Mouse (Mus musculus): ENCODE measurements around the gene Intu.

Gene Intu

DNA sequence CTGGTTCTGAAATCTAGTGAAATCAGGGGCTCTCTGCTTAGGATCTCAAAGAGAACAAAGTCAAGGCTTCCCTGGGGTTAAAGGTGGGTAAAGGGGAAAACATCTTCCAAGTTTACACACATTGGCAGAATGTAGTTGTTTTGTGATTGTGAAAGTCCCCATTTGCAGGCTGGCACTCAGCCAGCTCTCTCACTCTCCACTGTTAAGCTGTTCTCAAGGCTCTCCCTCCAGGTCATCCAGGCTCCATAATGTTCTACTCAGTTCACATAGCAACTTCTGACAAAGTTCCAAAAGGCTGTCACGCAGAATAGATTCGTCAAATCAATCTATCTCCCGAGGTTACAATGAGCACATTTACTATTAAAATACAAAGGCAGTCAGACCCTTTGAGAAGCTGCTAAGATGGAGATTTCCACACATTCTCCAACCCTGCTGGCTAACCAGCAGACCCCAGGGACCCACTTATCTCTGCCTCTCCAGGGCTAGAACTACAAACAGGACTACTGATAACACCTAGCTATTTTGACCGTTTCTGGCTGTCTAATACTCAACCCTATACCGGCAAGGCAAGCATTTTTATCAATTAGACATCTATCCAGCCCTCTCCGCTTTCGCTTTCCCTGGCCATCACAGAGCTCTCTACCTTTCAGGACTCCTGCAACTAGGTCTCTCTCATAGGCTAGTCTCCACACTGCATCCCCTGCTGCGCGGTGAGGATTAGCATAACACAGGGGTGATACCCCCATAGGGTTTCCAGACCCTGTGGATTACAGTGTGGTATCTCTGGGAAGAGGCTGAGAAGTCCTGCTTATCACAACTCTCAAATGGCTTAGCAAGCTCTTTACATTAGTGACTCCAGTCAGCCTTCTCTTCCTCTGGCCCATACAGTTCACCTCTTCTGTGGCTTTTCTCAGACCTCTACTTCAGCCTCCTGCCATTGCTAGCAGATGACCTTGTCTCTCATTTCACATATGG lies 2.8 kb upstream of the Intu start:
- DNase-seq (ENCODE audit: low spot score) = no peak

DNA sequence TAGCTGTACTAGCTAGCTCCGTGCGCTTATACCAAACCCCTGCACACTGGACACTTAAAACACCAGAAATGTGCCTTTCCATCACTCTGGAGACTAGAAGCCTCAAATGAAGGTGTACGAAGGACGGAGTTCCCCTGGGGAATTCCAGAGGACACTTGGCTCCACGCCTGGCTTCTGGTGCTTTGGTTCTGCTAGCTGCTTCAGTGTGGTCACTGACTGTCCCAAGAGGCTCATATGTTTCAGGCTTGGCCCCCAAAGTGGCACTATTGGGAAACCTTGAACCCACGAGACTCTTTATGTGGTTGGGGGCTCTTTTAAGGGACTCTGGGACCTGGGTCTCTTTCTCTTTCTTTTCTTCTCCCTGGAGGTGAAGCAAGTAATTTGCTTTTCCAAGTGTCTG lies 2.1 kb upstream of the Intu start:
- no peak for DNase-seq (ENCODE audit: low spot score)

DNA sequence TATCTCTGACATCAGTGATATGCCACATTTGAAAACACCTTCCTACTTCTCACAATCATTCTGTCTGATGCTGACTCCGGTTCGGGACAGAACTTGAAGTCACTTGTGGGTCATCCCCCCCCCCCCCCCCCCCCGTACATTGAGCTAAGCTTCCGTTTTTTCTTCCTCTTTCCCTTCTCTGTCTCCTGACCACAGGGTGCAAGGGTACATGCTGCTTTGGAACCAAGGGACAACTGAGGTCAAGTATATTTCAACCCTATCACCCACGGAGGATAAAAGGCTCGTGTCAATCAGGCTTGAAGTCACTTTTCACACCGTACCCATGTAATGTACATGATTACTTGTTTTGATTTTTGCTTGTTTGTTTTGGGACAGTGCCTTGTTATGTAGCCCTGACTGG lies 241 bp upstream of the Intu start:
- DNase-seq (ENCODE audit: low spot score) = no peak

DNA sequence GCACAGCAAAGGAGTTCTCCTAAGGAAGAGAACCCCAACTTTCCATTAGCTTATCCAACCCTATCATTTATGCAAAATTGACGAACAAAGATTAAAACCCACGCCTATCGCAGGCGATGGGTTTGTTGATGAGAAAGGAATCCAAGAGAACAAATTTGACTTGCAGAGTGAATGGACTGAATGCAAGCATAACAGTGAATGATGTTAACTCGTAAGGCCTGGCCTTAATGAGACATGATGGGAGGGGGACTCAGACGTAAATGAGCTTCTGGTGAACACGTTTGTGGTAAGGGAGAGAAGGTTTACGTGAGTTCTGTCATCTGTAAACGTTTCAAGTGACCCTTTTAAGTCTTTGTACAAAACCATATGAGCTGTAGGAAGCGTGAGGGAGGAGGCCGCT lies 1.2 kb downstream of the Intu start:
- no peak for DNase-seq (ENCODE audit: low spot score)

DNA sequence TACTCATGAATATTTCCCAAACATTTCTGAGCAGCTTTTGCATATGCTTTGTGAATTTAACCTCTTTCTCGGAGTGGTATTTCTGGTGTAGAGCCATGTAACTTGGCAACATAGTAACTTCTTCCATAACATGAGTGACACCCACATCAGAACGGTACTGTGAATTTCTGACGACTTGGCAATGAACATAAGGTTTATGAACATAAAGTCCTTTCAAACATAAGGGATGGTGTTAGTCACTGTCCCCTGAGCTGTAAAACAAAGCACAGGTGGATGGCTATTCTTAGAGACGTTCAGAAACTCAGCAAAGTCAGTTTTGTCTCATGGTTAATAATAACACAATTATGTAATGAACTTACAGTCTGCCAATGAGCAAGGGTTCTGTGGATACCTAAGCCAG lies 3.1 kb downstream of the Intu start:
- DNase-seq (ENCODE audit: low spot score) = no peak

DNA sequence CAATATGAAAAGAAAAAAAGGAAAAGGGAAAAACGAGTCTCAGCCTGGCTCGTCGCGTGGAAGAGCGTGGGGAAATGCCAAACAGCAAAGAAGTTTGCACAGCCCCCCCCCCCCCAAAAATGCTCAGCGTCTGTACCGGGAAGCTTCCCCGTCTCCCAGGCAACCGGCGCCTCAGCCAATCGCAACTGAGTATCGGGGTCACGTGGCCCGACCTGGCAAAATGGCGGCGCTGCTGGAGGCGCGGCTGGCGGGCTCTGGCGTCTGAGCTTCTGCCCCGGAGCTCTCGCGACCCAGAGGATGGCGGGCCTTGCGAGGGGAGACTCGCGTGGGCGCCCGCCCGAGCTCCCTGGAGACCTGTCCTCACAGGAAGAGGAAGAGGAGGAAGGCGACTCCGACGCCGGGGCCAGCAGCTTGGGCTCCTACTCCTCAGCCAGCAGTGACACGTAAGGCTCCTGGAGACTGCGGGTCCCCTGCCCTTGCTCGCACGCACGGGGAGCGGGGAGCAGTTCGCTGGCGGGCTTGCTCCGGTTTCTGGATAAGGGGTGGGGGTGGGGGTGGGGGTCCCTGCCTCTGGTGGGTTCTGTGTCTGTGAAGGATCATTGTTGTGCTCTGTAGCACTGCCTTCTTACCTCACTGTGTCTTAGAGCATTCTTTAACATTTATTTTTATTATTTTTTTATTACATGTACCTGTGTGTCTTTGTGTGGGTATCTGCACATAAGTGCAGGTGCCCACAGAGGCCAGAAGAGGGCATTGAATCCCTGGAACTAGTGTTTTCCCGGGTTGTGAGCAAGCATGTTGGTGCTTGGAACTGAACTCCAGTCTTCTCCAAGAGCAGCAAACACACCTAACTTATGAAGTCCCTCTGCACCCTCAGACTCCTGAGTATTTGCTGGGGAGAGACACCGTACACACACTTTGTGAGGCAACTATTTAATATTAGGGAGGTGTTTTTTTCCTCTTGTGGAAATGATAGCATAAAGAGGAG lies 9.8 kb downstream of the Intu start:
- peak; percentile 88 for DNase-seq (ENCODE audit: low spot score)

DNA sequence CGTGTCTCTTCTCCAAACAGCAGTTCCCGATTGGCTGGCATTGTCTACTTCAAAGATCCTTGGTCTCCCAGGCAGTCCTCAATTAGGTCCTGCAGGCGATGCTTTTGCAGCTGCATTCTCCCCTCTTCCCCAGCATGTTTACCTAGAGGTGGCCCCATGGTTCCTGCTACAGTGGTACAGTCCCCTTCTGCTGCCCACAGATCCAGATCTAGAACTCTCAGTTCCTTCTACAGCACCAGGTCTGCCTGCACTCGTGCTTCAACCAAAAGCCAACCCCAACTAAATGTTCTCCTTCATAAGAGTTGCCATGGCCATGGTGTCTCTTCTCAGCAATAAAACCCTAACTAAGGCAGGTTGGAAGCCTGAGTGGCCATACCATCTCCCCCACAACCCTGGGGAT lies 15.5 kb downstream of the Intu start:
- DNase-seq (ENCODE audit: low spot score) = no peak

DNA sequence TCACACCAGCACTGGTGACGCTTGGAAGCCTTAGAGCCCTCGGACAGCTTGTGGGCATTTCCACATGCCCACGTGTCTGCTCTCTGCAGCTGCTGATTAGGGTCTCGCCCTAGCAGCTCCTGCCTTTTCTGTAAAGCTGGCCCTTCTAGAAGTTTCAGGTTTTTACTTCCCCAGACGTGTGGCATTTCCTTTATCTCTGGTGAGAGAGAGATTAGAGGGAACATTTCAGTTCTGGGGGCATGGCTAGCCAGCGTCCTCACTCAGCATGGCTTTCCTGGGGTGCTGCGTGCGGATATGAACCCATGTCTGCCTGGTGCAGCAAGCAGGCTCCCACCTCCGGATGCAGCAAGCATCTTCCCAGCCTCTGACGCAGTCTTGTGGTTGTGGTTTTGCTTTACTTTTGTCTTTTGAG lies 121.9 kb downstream of the Intu start:
- no peak for DNase-seq (ENCODE audit: low spot score)

DNA sequence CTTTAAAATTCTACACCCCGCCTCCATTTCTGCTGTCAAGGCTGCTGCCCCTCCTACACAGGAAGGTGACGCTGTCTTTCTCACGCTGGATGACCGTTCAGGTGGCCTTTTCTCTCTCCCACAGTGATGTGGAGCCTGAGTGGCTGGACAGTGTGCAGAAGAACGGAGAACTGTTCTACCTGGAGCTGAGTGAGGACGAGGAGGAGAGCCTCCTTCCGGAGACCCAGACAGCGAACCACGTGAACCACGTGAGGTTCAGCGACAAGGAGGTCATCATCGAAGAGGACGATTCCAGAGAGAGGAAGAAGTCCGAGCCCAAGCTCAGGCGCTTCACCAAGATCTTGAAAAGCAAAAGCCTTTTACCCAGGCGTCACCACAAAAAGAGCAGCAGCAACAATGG lies 122.5 kb downstream of the Intu start:
- DNase-seq (ENCODE audit: low spot score) = no peak

DNA sequence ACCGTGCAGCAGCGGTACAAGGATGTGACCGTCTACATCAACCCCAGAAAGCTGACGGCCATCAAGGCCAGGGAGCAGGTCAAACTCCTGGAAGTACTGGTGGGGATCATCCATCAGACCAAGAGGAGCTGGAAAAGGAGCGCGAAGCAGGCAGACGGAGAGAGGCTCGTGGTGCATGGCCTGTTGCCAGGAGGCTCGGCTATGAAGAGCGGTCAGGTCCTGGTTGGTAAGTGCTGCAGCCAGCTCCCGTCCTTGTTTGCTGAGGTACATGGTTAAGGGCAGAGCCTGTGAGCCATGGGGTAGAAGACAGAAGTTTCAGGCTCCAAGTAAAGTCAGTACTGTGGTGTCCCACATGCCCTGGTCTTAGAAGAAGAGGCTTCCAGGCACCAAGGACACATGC lies 122.9 kb downstream of the Intu start:
- no peak for DNase-seq (ENCODE audit: low spot score)

DNA sequence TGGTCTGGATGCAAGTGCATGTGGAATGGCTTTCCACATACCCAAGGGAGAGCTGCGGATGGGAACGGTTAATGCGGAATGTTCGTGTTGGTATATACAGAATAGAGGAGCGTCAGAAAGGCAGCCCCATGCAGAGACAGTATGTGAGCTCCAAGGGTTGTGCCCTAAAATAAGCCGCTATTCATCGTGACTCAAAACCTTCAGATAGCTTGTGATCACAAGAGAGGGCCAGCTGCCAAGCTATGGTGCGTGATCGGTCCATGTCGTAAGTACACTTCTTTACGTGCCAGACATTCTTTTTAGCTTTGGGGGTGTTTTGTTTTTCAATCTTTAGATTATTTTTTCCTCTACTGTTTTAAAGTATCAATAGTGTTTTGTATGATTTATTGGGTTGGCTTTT lies 124.5 kb downstream of the Intu start:
- no peak for DNase-seq (ENCODE audit: low spot score)

DNA sequence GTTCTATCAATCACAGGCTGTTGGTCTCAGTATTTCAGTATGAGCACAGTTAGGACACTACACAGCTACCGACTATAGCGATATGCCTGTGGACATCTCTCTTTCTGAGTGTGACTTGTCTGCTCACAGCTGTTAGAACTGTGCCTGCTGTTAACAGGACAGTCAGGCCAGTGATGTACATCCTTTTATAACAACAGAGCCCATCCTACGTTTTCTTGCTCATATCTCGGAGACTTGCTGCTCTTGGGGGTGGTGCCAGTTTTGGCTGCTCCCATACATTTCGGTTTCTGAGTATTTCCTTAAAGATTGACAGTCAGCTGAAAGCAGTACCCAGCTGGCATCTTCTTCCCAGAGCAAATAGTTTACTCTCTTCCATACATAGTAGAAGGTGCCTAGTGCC lies 125.3 kb downstream of the Intu start:
- no peak for DNase-seq (ENCODE audit: low spot score)

DNA sequence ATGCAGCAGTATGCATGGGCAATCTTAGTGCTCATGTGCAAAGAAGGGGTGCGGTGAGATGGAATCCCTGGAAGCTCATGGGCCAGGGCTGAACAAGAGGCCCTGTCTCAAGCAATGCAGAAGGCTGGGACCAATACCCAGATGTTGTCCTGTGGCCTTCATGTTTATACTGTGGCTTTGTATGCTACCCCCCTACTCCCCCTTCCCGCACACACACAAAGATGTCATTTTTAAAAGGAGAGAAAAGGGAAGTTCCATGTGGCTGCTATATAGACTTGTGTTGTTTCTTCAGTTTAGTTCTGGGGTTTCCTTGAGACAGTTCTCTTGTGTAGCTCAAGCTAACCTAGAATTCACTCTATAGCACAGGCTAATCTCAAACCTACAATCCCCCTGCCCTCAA lies 129.1 kb downstream of the Intu start:
- DNase-seq (ENCODE audit: low spot score) = no peak

DNA sequence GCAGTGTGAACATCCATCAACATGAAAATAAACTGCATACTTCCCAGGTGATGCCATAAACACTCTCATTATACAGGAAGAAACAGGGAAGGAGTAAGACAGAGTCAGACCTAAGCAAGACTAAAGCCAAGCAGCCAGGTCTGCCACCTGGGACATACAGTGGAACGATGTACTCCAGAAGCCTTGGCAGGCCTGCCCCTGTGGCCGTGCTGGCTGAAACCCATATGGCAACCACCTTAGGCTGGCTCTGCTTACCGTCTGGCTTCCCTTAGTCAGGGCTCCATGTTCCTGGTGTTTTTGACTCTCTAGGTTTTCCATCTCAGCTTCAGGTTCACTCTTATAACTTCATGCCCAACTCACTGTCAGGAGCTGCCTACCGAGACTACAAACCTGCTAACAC lies 135.0 kb downstream of the Intu start:
- DNase-seq (ENCODE audit: low spot score) = no peak

DNA sequence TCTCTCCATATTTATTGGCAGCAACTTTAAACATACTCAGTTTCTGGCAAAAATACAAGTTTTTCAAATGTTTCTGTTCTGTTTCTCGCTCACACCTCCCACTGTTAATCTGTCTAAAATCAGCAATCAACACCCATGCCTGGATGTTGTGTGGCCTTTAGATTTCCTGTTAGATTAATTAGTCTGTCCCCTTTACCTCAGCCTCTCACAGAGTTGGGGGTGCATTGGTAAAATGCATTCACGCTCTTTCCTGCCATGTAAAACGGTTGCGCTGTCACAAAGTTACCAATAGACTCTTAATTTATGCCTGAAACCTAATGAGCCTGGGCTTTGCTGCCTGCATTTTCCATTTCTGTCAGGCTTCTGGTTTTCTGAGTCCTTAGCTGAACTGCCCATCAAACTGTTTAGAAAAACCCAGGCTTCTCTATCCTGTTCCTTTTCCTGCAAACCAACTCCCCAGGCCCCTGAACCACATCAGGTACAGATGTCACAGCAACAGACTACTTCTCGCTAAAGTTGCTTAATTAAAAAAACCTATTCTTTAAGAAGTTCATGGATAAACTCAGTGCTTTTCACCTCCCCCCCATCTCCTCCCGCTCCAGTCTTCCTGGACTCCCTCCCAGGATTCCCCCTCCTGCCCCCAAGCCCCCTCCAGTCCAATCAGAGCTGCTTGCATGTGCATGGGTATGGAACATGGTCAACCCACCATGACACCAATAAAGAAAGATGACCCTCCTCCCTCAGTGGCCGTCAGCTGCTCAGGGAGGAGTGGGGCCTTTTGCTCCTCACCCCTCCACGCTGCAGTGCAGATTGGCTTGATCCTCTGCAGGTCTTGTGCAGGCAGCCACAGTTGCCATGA lies 136.0 kb downstream of the Intu start:
- no peak for DNase-seq (ENCODE audit: low spot score)

DNA sequence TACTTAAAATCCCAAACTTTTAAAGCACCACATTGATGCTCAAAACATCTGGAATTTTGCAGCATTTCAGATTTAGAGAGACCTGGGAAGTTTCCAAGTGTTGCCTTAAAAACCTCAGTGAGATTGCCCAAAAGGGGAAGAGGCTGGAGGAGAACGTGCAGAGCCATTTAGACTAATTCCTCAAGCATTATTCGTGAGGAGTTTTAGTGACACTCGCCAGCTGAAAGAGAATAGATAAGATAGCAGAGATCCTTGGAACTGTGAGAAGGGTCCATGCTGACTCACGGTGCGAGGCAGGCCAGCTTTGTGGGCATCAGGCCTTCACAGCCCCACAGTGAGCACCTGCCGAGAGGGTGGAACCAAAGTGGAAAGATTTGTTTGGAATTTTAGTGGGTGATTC lies 137.8 kb downstream of the Intu start:
- DNase-seq (ENCODE audit: low spot score) = no peak

DNA sequence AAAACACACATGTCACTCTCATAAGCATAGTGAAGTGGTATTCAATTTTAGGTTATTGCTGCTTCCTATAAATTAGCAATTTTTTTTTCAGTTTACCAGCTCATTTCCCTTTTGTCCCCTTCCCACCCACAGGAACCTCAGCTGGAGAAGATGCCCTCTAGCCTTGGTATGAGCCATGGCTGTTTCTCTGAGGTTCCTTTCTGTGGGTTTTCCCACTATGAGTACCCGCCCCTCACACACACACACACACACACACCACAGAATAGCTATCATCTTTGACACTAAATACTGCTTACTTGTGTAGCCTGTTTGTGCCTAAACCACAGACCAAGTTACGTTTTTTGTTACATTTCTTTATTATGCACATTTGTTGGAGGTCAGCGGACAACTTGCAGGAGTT lies 138.3 kb downstream of the Intu start:
- DNase-seq (ENCODE audit: low spot score) = no peak

DNA sequence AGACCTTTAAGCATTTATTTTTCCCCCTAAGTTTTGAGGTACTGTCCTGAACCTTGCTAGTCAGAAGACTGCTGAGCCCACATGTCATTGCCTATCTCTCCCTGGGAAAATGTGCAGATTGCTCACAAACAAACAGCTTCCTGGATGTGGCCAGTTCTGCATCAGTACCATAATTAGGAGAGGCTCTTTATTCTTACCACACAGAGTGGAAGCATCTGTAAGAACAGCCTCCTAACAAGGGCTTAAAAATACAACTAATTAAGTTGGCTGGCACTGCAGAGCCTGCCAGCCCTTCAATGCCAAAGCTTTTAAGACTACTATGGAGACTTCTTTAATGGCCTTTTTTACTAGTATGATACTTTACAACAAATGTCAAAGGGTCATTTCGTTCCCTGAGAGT lies 142.4 kb downstream of the Intu start:
- DNase-seq (ENCODE audit: low spot score) = no peak

DNA sequence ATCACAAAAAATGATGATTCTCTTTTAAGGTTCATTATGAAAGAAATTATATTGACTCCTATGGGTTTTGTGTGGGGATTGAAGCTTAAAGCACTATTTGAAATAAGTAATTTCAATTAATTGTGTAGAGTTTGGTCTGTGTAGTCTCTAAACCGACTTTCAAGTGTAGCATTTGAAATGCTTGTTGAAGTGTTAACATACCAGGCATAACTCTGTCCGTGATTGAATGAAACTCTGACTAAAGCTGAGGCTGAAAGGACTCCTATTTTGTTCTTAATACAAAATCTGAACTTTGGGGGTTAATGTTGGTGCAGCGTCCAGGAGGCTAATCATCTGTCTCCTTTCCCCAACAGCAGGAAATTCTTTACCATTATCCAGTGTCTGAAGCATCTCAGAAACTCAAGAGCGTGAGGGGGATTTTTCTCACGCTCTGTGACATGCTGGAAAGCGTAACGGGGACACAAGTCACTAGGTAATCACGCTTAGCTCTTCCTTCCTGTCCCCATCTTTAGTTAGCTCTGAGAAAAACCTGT lies 143.9 kb downstream of the Intu start:
- DNase-seq (ENCODE audit: low spot score) = no peak

DNA sequence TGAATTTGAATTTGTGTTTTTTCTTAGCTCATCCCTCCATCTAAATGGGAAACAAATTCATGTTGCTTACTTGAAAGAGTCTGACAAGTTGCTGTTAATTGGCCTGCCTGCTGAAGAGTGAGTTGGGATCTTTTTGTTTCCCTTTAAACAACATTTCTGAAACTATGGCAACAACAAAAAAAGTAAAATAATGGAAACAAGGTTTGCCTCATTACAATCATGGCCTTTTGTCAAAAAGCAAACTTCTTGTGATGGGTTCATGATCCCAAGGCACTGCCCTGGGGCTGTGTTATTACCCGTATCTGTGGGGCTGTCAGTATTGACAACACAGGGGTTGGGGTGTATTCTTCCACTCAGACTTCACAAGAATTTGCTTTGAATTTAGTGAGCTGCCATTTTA lies 147.8 kb downstream of the Intu start:
- DNase-seq (ENCODE audit: low spot score) = no peak

DNA sequence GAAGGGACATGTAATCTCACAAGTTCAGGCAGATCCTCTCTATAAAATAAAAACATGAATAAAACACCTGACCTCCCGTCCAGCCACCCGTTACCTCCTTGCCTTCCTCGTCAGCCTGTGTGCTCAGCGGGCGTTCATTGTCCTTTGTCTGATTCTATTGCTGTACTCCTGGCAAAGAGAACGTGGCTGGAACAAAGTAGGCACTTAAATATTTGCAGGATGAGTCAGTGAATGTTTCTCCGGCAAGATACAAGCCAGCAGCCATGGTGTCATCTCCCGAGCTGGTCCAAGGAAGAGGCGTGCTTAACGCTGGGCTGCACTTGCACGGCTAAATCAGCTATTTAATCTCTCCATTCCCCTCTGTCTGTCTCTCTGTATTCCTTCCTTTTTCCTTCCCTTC lies 151.3 kb downstream of the Intu start:
- peak; percentile 48 for DNase-seq (ENCODE audit: low spot score)

DNA sequence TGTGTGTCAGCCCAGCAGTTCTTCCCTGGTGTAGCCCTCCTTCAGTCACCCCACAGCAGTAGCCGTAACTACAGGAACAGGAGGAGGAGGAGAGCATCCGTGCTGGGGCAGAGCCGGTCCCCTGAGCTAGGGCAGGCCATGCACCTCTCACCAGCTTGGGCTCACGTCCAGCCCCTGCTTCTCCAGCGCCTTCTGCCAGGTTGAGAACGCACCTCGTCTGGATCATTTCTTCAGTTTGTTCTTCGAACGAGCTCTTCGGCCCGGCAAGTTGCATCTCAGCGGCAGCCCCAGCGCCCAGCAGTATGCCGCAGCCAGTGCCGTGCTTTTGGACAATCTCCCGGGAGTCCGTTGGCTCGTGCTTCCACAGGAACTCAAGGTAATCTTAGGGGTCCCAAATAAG lies 152.1 kb downstream of the Intu start:
- DNase-seq (ENCODE audit: low spot score) = no peak
